13 mouse cellular contexts compared by ENCODE assay signal in genomic region chr6:52173648-52174047, GRCm38 (mm10). TPM values are rescaled to one million over a fixed set of nuclear protein-coding genes. Genes with fewer than 3 reads are reported as not detected.
A peak's percentile ranks its signal among the peaks of the same experiment; 100 is the strongest.
DNase-seq lines count a peak whose midpoint lies in the region; ATAC-seq lines count a peak whose summit lies in the region.
"Had no signal": no experiment of that assay in that cellular context is flagged by ENCODE, and none has a peak within 500 bp of the region (broad histone marks: within the 10 kb centered on the region; RNA-seq: fewer than 3 reads in every experiment).

No protein-coding gene starts in this region.

- peaks cover 15% of the 10 kb centered on the region; the same call in 1 of the 2 replicates for H3K36me3 ChIP-seq in kidney, embryonic 14.5 days (ENCODE audit: control insufficient read depth, insufficient read depth, low read length)
- H3K36me3 ChIP-seq in embryonic facial prominence, embryonic 14.5 days (ENCODE audit: control insufficient read depth, insufficient read depth, low read length) = no peaks in the 10 kb centered on the region
- H3K36me3 ChIP-seq in hindbrain, embryonic 14.5 days (replicated peaks; ENCODE audit: control insufficient read depth, insufficient read depth) = no peaks in the 10 kb centered on the region
- peaks cover 8% of the 10 kb centered on the region for H3K36me3 ChIP-seq in neural tube, embryonic 11.5 days (ENCODE audit: control insufficient read depth, insufficient read depth, low read length)
- H3K36me3 ChIP-seq: midbrain, embryonic 10.5 days had no signal

- peak overlapping the region; percentile 97 for H3K27ac ChIP-seq in kidney, embryonic 14.5 days (ENCODE audit: low read depth, low read length)
- no peak overlapping the region for H3K27ac ChIP-seq in embryonic facial prominence, embryonic 14.5 days (replicated peaks; ENCODE audit: low read depth, low read length)
- peak overlapping the region; percentile 100 for H3K27ac ChIP-seq in hindbrain, embryonic 14.5 days
- H3K27ac ChIP-seq in neural tube, embryonic 11.5 days (ENCODE audit: low read depth, low read length) = peak overlapping the region; percentile 100
- H3K27ac ChIP-seq: liver, embryonic 14.5 days; midbrain, embryonic 10.5 days had no signal

- H3K27me3 ChIP-seq in kidney, embryonic 14.5 days (ENCODE audit: control insufficient read depth, insufficient read depth, low read length) = no peaks in the 10 kb centered on the region
- H3K27me3 ChIP-seq in embryonic facial prominence, embryonic 14.5 days (replicated peaks; ENCODE audit: control insufficient read depth, insufficient read depth, low read length) = peaks cover 94% of the 10 kb centered on the region
- peaks cover 73% of the 10 kb centered on the region for H3K27me3 ChIP-seq in hindbrain, embryonic 14.5 days (ENCODE audit: control insufficient read depth, insufficient read depth, low read length)
- no peaks in the 10 kb centered on the region for H3K27me3 ChIP-seq in neural tube, embryonic 11.5 days (ENCODE audit: control insufficient read depth, insufficient read depth, low read length)
- H3K27me3 ChIP-seq: CH12.LX had no signal

- WGBS in kidney, embryonic 14.5 days = 0% methylated on average over 4 of the region's 4 CpGs
- WGBS in embryonic facial prominence, embryonic 14.5 days = 5% methylated on average over 4 of the region's 4 CpGs
- 4% methylated on average over 4 of the region's 4 CpGs for WGBS in hindbrain, embryonic 14.5 days
- 0% methylated on average over 4 of the region's 4 CpGs for WGBS in neural tube, embryonic 11.5 days

- peak overlapping the region; percentile 59 for H3K4me2 ChIP-seq in kidney, embryonic 14.5 days (replicated peaks; ENCODE audit: low read depth, low read length)
- H3K4me2 ChIP-seq in embryonic facial prominence, embryonic 14.5 days (ENCODE audit: low read depth, low read length) = peak overlapping the region; percentile 50; the same call in 1 of the 2 replicates
- H3K4me2 ChIP-seq in hindbrain, embryonic 14.5 days (replicated peaks) = peak overlapping the region; percentile 81
- H3K4me2 ChIP-seq in neural tube, embryonic 11.5 days (ENCODE audit: low read depth) = peak overlapping the region; percentile 78

- H3K9me3 ChIP-seq in kidney, embryonic 14.5 days (ENCODE audit: control insufficient read depth, low read length) = no peaks in the 10 kb centered on the region
- H3K9me3 ChIP-seq in embryonic facial prominence, embryonic 14.5 days (ENCODE audit: control insufficient read depth, low read length) = no peaks in the 10 kb centered on the region
- H3K9me3 ChIP-seq in hindbrain, embryonic 14.5 days (ENCODE audit: control insufficient read depth, low read length) = no peaks in the 10 kb centered on the region
- H3K9me3 ChIP-seq in neural tube, embryonic 11.5 days (ENCODE audit: control insufficient read depth, low read length) = no peaks in the 10 kb centered on the region
- H3K9me3 ChIP-seq: midbrain, embryonic 10.5 days had no signal

- ATAC-seq in kidney, embryonic 14.5 days (ENCODE audit: low FRiP score, low TSS enrichment) = no peak
- no peak for ATAC-seq in embryonic facial prominence, embryonic 14.5 days (ENCODE audit: low read depth)
- ATAC-seq in hindbrain, embryonic 14.5 days (ENCODE audit: low FRiP score) = no peak
- no peak for ATAC-seq in neural tube, embryonic 11.5 days (ENCODE audit: insufficient read depth, low FRiP score, low TSS enrichment)

- no peak overlapping the region; the same call in 1 of the 2 replicates for H3K9ac ChIP-seq in kidney, embryonic 14.5 days (ENCODE audit: low read depth, low read length)
- no peak overlapping the region for H3K9ac ChIP-seq in embryonic facial prominence, embryonic 14.5 days (ENCODE audit: low read depth, low read length)
- peak overlapping the region; percentile 99 for H3K9ac ChIP-seq in hindbrain, embryonic 14.5 days
- peak overlapping the region; percentile 32 for H3K9ac ChIP-seq in neural tube, embryonic 11.5 days (ENCODE audit: low read length)
- H3K9ac ChIP-seq: liver, embryonic 14.5 days had no signal

- peak overlapping the region; percentile 35 for H3K4me3 ChIP-seq in kidney, embryonic 14.5 days (ENCODE audit: low read length)
- no peak overlapping the region for H3K4me3 ChIP-seq in embryonic facial prominence, embryonic 14.5 days (ENCODE audit: low read depth, low read length)
- H3K4me3 ChIP-seq in hindbrain, embryonic 14.5 days (replicated peaks; ENCODE audit: low read length) = peak overlapping the region; percentile 71
- H3K4me3 ChIP-seq in neural tube, embryonic 11.5 days (ENCODE audit: low read depth, low read length) = peak overlapping the region; percentile 91
- H3K4me3 ChIP-seq: midbrain, embryonic 10.5 days had no signal

- no peak for DNase-seq in kidney, adult 8-10 months
- DNase-seq in embryonic facial prominence, embryonic 14.5 days (ENCODE audit: low spot score) = no peak
- no peak for DNase-seq in hindbrain, embryonic 14.5 days (ENCODE audit: low spot score)
- peak; percentile 41 for DNase-seq in neural tube, embryonic 11.5 days (ENCODE audit: low spot score)
- no peak for DNase-seq in yolk sac, embryonic 10.5 days (ENCODE audit: low spot score)
- no peak for DNase-seq in thymus, postnatal 14 days
- DNase-seq in left cerebral cortex, adult 9 months (ENCODE audit: low spot score in 2 of 2) = no peak
- DNase-seq: adrenal gland, postnatal 36 days; cerebellum, adult 9-11 months had no signal

- H3K4me1 ChIP-seq in kidney, embryonic 14.5 days (ENCODE audit: control insufficient read depth, insufficient read depth, low read length) = peaks cover 61% of the 10 kb centered on the region
- H3K4me1 ChIP-seq in embryonic facial prominence, embryonic 14.5 days (ENCODE audit: control insufficient read depth, insufficient read depth, low read length) = no peaks in the 10 kb centered on the region
- peaks cover 26% of the 10 kb centered on the region for H3K4me1 ChIP-seq in hindbrain, embryonic 14.5 days (replicated peaks; ENCODE audit: control insufficient read depth, insufficient read depth, low read length)
- peaks cover 52% of the 10 kb centered on the region for H3K4me1 ChIP-seq in neural tube, embryonic 11.5 days (ENCODE audit: control insufficient read depth, insufficient read depth, low read length)

RNA-seq across cellular contexts. Expression of gene 5730596B20Rik, which starts 3.6 kb away (rescaled TPM):
- polyA plus RNA-seq in kidney, embryonic 14.5 days (2014; fragmentation: Nextera tagmentation; extraction: Ambion mirVana) = 2.7 and 2.9 TPM in 2 replicates
- 0.10 and 0.46 TPM in 2 replicates for polyA plus RNA-seq in embryonic facial prominence, embryonic 14.5 days (2014; fragmentation: Nextera tagmentation; extraction: Ambion mirVana)
- polyA plus RNA-seq in hindbrain, embryonic 14.5 days (2014; fragmentation: Nextera tagmentation; extraction: Ambion mirVana) = 4.1 and 5.0 TPM in 2 replicates
- 4.1 and 4.5 TPM in 2 replicates for polyA plus RNA-seq in neural tube, embryonic 11.5 days (2014; fragmentation: Nextera tagmentation; extraction: Ambion mirVana)
- polyA plus RNA-seq: midbrain, embryonic 10.5 days had no signal

RNA-seq across cellular contexts. Expression of gene Hoxa2, which starts 9.0 kb away (rescaled TPM):
- 4.7 and 5.5 TPM in 2 replicates for polyA plus RNA-seq in kidney, embryonic 14.5 days (2014; fragmentation: Nextera tagmentation; extraction: Ambion mirVana)
- 7.2 and 11.1 TPM in 2 replicates for polyA plus RNA-seq in embryonic facial prominence, embryonic 14.5 days (2014; fragmentation: Nextera tagmentation; extraction: Ambion mirVana)
- polyA plus RNA-seq in hindbrain, embryonic 14.5 days (2014; fragmentation: Nextera tagmentation; extraction: Ambion mirVana) = 27.6 and 35.1 TPM in 2 replicates
- 36.0 and 37.5 TPM in 2 replicates for polyA plus RNA-seq in neural tube, embryonic 11.5 days (2014; fragmentation: Nextera tagmentation; extraction: Ambion mirVana)

RNA-seq across cellular contexts. Expression of gene Hoxa1, which starts 15.5 kb away (rescaled TPM):
- polyA plus RNA-seq in kidney, embryonic 14.5 days (2014; fragmentation: Nextera tagmentation; extraction: Ambion mirVana) = 0.64 and 1.0 TPM in 2 replicates
- polyA plus RNA-seq in embryonic facial prominence, embryonic 14.5 days (2014; fragmentation: Nextera tagmentation; extraction: Ambion mirVana) = 1.4 and 1.7 TPM in 2 replicates
- polyA plus RNA-seq in hindbrain, embryonic 14.5 days (2014; fragmentation: Nextera tagmentation; extraction: Ambion mirVana) = 2.6 and 3.0 TPM in 2 replicates
- polyA plus RNA-seq in neural tube, embryonic 11.5 days (2014; fragmentation: Nextera tagmentation; extraction: Ambion mirVana) = 8.0 and 9.3 TPM in 2 replicates

RNA-seq across cellular contexts. Expression of gene Hoxa4, which starts 17.9 kb away (rescaled TPM):
- 3.1 and 3.6 TPM in 2 replicates for polyA plus RNA-seq in kidney, embryonic 14.5 days (2014; fragmentation: Nextera tagmentation; extraction: Ambion mirVana)
- polyA plus RNA-seq in embryonic facial prominence, embryonic 14.5 days (2014; fragmentation: Nextera tagmentation; extraction: Ambion mirVana) = 1.1 and 1.6 TPM in 2 replicates
- 19.7 and 22.5 TPM in 2 replicates for polyA plus RNA-seq in hindbrain, embryonic 14.5 days (2014; fragmentation: Nextera tagmentation; extraction: Ambion mirVana)
- 10.2 and 11.7 TPM in 2 replicates for polyA plus RNA-seq in neural tube, embryonic 11.5 days (2014; fragmentation: Nextera tagmentation; extraction: Ambion mirVana)
- polyA plus RNA-seq: midbrain, embryonic 10.5 days had no signal

RNA-seq across cellular contexts. Expression of gene Hoxa5, which starts 30.7 kb away (rescaled TPM):
- polyA plus RNA-seq in kidney, embryonic 14.5 days (2014; fragmentation: Nextera tagmentation; extraction: Ambion mirVana) = 15.7 and 16.6 TPM in 2 replicates
- polyA plus RNA-seq in embryonic facial prominence, embryonic 14.5 days (2014; fragmentation: Nextera tagmentation; extraction: Ambion mirVana) = 2.4 and 3.3 TPM in 2 replicates
- 175 and 180 TPM in 2 replicates for polyA plus RNA-seq in hindbrain, embryonic 14.5 days (2014; fragmentation: Nextera tagmentation; extraction: Ambion mirVana)
- 53.4 and 56.5 TPM in 2 replicates for polyA plus RNA-seq in neural tube, embryonic 11.5 days (2014; fragmentation: Nextera tagmentation; extraction: Ambion mirVana)
- polyA plus RNA-seq: midbrain, embryonic 10.5 days had no signal

Comparison
In these comparisons a context has a peak if more than half of its experiments do, and no peak if none do; other contexts are left out.
1. H3K9ac ChIP-seq: peak in hindbrain, embryonic 14.5 days (single experiment) and neural tube, embryonic 11.5 days (single experiment); none in kidney, embryonic 14.5 days (single experiment) and embryonic facial prominence, embryonic 14.5 days (single experiment).
2. Peak in every context shown above with its lines, with median percentiles within 50 percentile points of each other: H3K4me2 ChIP-seq.